Mouse (Mus musculus): ENCODE results near the gene Brpf3.

GRCm38 (mm10) chr17:28850511-28850910, 49.6 kb downstream of the Brpf3 start:
- TF ChIP-seq ZC3H11A (IDR thresholded peaks at IDR 0.05; ENCODE audit: borderline replicate concordance, low read depth, low read length) (no peak), HCFC1 (IDR thresholded peaks at IDR 0.05; ENCODE audit: borderline replicate concordance, insufficient read depth, low read length) (no peak), MAFK (IDR thresholded peaks at IDR 0.05; ENCODE audit: insufficient read depth, low read depth, low read length) (no peak), CHD2 (IDR thresholded peaks at IDR 0.05; ENCODE audit: low read depth, low read length) (no peak)

Data from ES-E14 (cell line).